Mouse (Mus musculus): ENCODE measurements at regions not wholly inside any gene's neighbourhood (a gene's known extent, or its start where the extent isn't known, plus 50 kb on each side); places are given as distances from the start of the nearest gene placed in this dataset.

- TF ChIP-seq CTCF (IDR thresholded peaks at IDR 0.05; ENCODE audit: low read depth) (no peak), EP300 (IDR thresholded peaks at IDR 0.05; ENCODE audit: low read depth) (no peak)
These were observed 458.2 kb upstream of the Pkn2 start for GRCm38 (mm10) chr3:143340032-143340431.

Data from liver, postnatal 0 days (tissue).